Mouse (Mus musculus) midbrain, postnatal 0 days (tissue): ENCODE results near the gene Gm14569. TPM values are rescaled to one million over a fixed set of nuclear protein-coding genes. Genes with fewer than 3 reads are reported as not detected.

ENCODE experiments used
- ATAC-seq: fragments of 200-750 bp; cut with Nextera tagmentation; 2 replicates; pipeline ENCODE4 v1.8.0; 2017; ENCODE audit warnings: moderate number of reproducible peaks, mild to moderate bottlenecking, moderate TSS enrichment, moderate library complexity; ENCODE audit not compliant: low FRiP score
- DNase-seq: peaks from one replicate; pipeline ENCODE4 v3.0.0-alpha.2; 2015; ENCODE audit warnings: low spot score
- H3K27ac ChIP-seq: fragments of 300-500 bp; sonication (generic); 2 replicates; pipeline ENCODE4 v1.5.1; 2014; ENCODE audit warnings: low read depth, mild to moderate bottlenecking, low read length, mixed read lengths
- H3K27me3 ChIP-seq: fragments of 300-500 bp; sonication (generic); 2 replicates; pipeline ENCODE4 v1.6.1; 2014; ENCODE audit warnings: low read length, control low read depth, mixed read lengths; ENCODE audit not compliant: insufficient read depth
- H3K36me3 ChIP-seq: fragments of 300-500 bp; sonication (generic); 2 replicates; pipeline ENCODE4 v1.6.1; 2014; ENCODE audit warnings: low read length, control low read depth, mixed read lengths; ENCODE audit not compliant: insufficient read depth
- H3K4me1 ChIP-seq: fragments of 300-500 bp; sonication (generic); 2 replicates; pipeline ENCODE4 v1.6.1; 2014; ENCODE audit warnings: mild to moderate bottlenecking, control low read depth, antibody characterized with exemption, low read length, mixed read lengths; ENCODE audit not compliant: insufficient read depth
- H3K4me2 ChIP-seq: fragments of 300-500 bp; sonication (generic); 2 replicates; pipeline ENCODE4 v1.6.1; 2014; ENCODE audit warnings: low read depth, mild to moderate bottlenecking, low read length, mixed read lengths; ENCODE audit not compliant: poor library complexity, severe bottlenecking
- H3K4me3 ChIP-seq: fragments of 300-500 bp; sonication (generic); 2 replicates; pipeline ENCODE4 v1.5.1; 2014; ENCODE audit warnings: low read depth, mild to moderate bottlenecking, low read length, moderate library complexity
- H3K9ac ChIP-seq: fragments of 300-500 bp; sonication (generic); replicated peaks from 2 replicates; pipeline ENCODE4 v1.6.1; 2014; ENCODE audit warnings: mild to moderate bottlenecking, low read length, moderate library complexity, mixed read lengths; ENCODE audit not compliant: poor library complexity, severe bottlenecking
- H3K9me3 ChIP-seq: fragments of 300-500 bp; sonication (generic); 2 replicates; pipeline ENCODE4 v1.6.1; 2016; ENCODE audit warnings: low read length, control low read depth
- CTCF ChIP-seq: IDR thresholded peaks from 2 replicates; pipeline ENCODE4 v1.5.1; 2016; ENCODE audit warnings: antibody characterized with exemption, mild to moderate bottlenecking
- WGBS: fragments of 180-500 bp; shearing (Covaris S2); extraction: QIAGEN DNeasy Blood & Tissue Kit; methylation state at CpG from one replicate; pipeline ENCODE4 v1.1.7; 2014; 5-methylcytosine and 5-hydroxymethylcytosine counted together
- polyA plus RNA-seq: library from polyadenylated mRNA; unstranded; fragments of >200 nt; fragmentation: Nextera tagmentation; extraction: Ambion mirVana; gene quantifications from 2 replicates; pipeline ENCODE4 v1.2.1, GENCODE M21; 2015
- total RNA-seq: library from RNA; depleted of rRNA; stranded (reverse); fragments of >200 nt; gene quantifications from 2 replicates; pipeline ENCODE4 v1.2.3, GENCODE M21; 2014; rRNA removed

Gene Gm14569
- total RNA-seq (not detected in 2 replicates), polyA plus RNA-seq (not detected in 2 replicates)

GRCm38 (mm10) chrX:36491730-36492129 is at the start of gene Gm14569:
Gene Gm14569, minus strand, starts transcription at chrX:36491830.
- Histone ChIP-seq H3K27me3 (no peaks in the 10 kb centered on the region), H3K4me3 (no peak within 1 kb of the TSS), H3K4me2 (no peak within 1 kb of the TSS), H3K27ac (no peak within 1 kb of the TSS), H3K9me3 (no peaks in the 10 kb centered on the region), H3K36me3 (no peaks in the 10 kb centered on the region), H3K9ac (no peak within 1 kb of the TSS), H3K4me1 (no peaks in the 10 kb centered on the region)
- WGBS: 95% methylated on average over 4 of the region's 4 CpGs
- no peak for TF ChIP-seq CTCF
- DNase-seq: no peak
- ATAC-seq: no peak

- no peak; the same call in 1 of the 2 replicates for ATAC-seq
- H3K4me1 ChIP-seq: no peaks in the 10 kb centered on the region
- no peaks in the 10 kb centered on the region for H3K36me3 ChIP-seq
- no peak overlapping the region for H3K9ac ChIP-seq
- H3K4me2 ChIP-seq: no peak overlapping the region
- H3K4me3 ChIP-seq: no peak overlapping the region
- no peaks in the 10 kb centered on the region for H3K9me3 ChIP-seq
- H3K27ac ChIP-seq: no peak overlapping the region
- 9% methylated on average over 4 of the region's 4 CpGs for WGBS
- TF ChIP-seq CTCF: peak; percentile 86
- DNase-seq: peak; percentile 60
- no peaks in the 10 kb centered on the region for H3K27me3 ChIP-seq
These were observed 42.9 kb upstream of the Gm14569 start for GRCm38 (mm10) chrX:36534514-36534913.

GRCm38 (mm10) chrX:36533744-36534143 is 42.1 kb upstream of the Gm14569 start:
- H3K27me3 ChIP-seq: no peaks in the 10 kb centered on the region
- 70% methylated on average over 4 of the region's 4 CpGs for WGBS
- H3K4me3 ChIP-seq: no peak overlapping the region

GRCm38 (mm10) chrX:36530251-36530650 is 38.6 kb upstream of the Gm14569 start:
- 82% methylated on average over 5 of the region's 5 CpGs for WGBS
- no peak for TF ChIP-seq CTCF
- H3K36me3 ChIP-seq: no peaks in the 10 kb centered on the region
- H3K4me2 ChIP-seq: no peak overlapping the region
- no peak overlapping the region for H3K4me3 ChIP-seq
- DNase-seq (no peak), ATAC-seq (no peak)
- H3K27ac ChIP-seq: no peak overlapping the region
- no peaks in the 10 kb centered on the region for H3K9me3 ChIP-seq
- no peak overlapping the region for H3K9ac ChIP-seq
- H3K4me1 ChIP-seq: no peaks in the 10 kb centered on the region
- no peaks in the 10 kb centered on the region for H3K27me3 ChIP-seq

More at GRCm38 (mm10) chrX:36533744-36534143, 42.1 kb upstream of the Gm14569 start:
- H3K27ac ChIP-seq: no peak overlapping the region
- no peaks in the 10 kb centered on the region for H3K36me3 ChIP-seq
- no peaks in the 10 kb centered on the region for H3K9me3 ChIP-seq
- TF ChIP-seq CTCF: no peak
- H3K4me2 ChIP-seq: no peak overlapping the region
- H3K4me1 ChIP-seq: no peaks in the 10 kb centered on the region
- ATAC-seq (no peak), DNase-seq (no peak)
- no peak overlapping the region for H3K9ac ChIP-seq

GRCm38 (mm10) chrX:36523729-36524128 is 32.1 kb upstream of the Gm14569 start:
- no peaks in the 10 kb centered on the region for H3K4me1 ChIP-seq
- H3K9me3 ChIP-seq: no peaks in the 10 kb centered on the region
- TF ChIP-seq CTCF: no peak
- WGBS: 69% methylated on average over 5 of the region's 5 CpGs
- DNase-seq (no peak), ATAC-seq (no peak)
- H3K4me2 ChIP-seq: no peak overlapping the region
- no peaks in the 10 kb centered on the region for H3K36me3 ChIP-seq
- H3K4me3 ChIP-seq: no peak overlapping the region
- no peak overlapping the region for H3K9ac ChIP-seq
- no peaks in the 10 kb centered on the region for H3K27me3 ChIP-seq
- no peak overlapping the region for H3K27ac ChIP-seq

GRCm38 (mm10) chrX:36513726-36514125 is 22.1 kb upstream of the Gm14569 start:
- 44% methylated on average over 8 of the region's 8 CpGs for WGBS
- H3K27ac ChIP-seq: no peak overlapping the region
- H3K4me2 ChIP-seq: no peak overlapping the region
- no peak overlapping the region for H3K9ac ChIP-seq
- no peaks in the 10 kb centered on the region for H3K27me3 ChIP-seq
- TF ChIP-seq CTCF: peak; percentile 36
- H3K36me3 ChIP-seq: no peaks in the 10 kb centered on the region
- H3K9me3 ChIP-seq: no peaks in the 10 kb centered on the region
- no peak for ATAC-seq
- no peak overlapping the region for H3K4me3 ChIP-seq
- H3K4me1 ChIP-seq: no peaks in the 10 kb centered on the region
- peak; percentile 0 for DNase-seq
